Mouse (Mus musculus): ENCODE measurements around the gene Zcwpw1.
"Not testable (repeated sequence)": the region's sequence is repeated elsewhere in the genome, so short reads cannot be mapped to it uniquely, and the experiment has no call there.

Gene Zcwpw1

GRCm38 (mm10) chr5:137835966-137836520 is 48.4 kb downstream of the Zcwpw1 start, which contains the start of gene Pilra:
Gene Pilra (minus strand): TSS chr5:137836281.
- DNase-seq (ENCODE audit: low read depth) = not testable (repeated sequence)

GRCm38 (mm10) chr5:137836611-137837010 is 49.0 kb downstream of the Zcwpw1 start:
- DNase-seq (ENCODE audit: low read depth) = no peak

DNA sequence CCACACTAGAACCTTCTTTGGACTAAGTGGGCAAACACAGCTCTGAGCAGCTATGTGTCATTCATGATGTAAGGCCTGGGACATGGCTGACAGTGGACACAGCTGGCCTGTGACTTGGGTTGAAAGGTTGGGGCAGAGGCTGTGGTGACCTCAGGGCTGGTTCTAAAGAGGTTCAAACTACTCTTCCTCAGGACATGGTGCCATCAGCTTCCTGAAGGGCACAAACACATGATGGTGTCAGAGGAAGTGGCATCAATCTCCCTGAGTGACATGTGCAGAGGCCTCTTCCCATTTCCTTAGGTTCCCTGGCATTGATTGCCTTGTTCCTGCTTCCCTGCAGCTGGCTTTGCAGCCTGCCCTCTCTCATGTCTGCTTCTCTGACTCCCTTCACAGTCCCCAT is 49.5 kb downstream of the Zcwpw1 start:
- not testable (repeated sequence) for DNase-seq (ENCODE audit: low read depth)

- DNase-seq (ENCODE audit: low read depth) = not testable (repeated sequence)
These were observed 62.7 kb downstream of the Zcwpw1 start for GRCm38 (mm10) chr5:137850313-137850712.

GRCm38 (mm10) chr5:137854907-137855306 is 67.3 kb downstream of the Zcwpw1 start:
- not testable (repeated sequence) for DNase-seq (ENCODE audit: low read depth)

GRCm38 (mm10) chr5:137856870-137857269 is 69.3 kb downstream of the Zcwpw1 start:
- DNase-seq (ENCODE audit: low read depth) = peak; percentile 35

- DNase-seq (ENCODE audit: low read depth) = not testable (repeated sequence)
These were observed 70.5 kb downstream of the Zcwpw1 start, which contains the start of gene Pilrb1 for GRCm38 (mm10) chr5:137857960-137858710. Gene Pilrb1 (minus strand): TSS chr5:137858106.

- not testable (repeated sequence) for DNase-seq (ENCODE audit: low read depth)
These were observed 76.4 kb downstream of the Zcwpw1 start for GRCm38 (mm10) chr5:137864008-137864407.

GRCm38 (mm10) chr5:137868600-137868999 is 81.0 kb downstream of the Zcwpw1 start:
- not testable (repeated sequence) for DNase-seq (ENCODE audit: low read depth)

DNA sequence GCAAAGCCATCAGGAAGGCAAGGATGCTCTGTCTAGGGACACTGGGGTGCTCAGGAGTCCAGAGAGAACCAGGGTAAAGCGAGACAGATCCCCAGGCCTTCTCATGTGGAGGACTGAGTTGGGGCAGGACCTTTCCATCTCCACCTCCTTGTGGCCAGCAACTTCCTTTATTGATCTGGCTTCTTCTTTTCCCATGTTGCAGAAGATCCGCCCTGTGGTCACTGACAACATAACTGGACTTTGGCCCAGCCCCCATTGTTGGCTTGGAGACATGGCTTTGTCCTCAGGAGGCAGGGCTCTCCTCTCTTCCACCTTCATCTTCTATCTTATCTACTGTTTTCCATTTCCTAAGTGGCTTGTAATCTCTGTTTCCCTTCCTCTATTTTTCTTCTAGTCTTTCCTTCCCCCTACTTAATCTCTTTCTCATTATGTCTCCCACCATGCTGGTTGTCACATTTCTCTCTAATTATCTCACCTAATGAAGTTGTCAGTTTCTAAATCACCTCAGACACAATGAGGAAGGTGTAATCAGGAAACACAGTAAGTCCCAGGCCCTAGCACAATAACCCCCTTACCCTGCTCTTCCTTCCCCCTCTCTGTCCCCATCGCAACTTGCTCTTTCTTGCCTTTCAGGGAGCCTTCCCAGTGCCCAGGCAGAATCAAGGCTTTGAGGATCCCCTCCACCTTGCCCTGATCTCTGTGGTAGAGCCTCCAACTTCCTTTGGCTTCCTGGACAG is 84.2 kb downstream of the Zcwpw1 start, which contains the start of gene Pilrb2:
Gene Pilrb2 (minus strand): TSS at position 172 of the 737 bp plus-strand sequence.
- not testable (repeated sequence) for DNase-seq (ENCODE audit: low read depth)
